Mouse (Mus musculus): ENCODE data around the gene Dynlt1f. TPM values are rescaled to one million over a fixed set of nuclear protein-coding genes. Genes with fewer than 3 reads are reported as not detected.
"Not testable (repeated sequence)": the region's sequence is repeated elsewhere in the genome, so short reads cannot be mapped to it uniquely, and the experiment has no call there.

The Dynlt1f gene
- polyA plus RNA-seq, 1 experiment from 2014 or later: 76.3 TPM

DNA sequence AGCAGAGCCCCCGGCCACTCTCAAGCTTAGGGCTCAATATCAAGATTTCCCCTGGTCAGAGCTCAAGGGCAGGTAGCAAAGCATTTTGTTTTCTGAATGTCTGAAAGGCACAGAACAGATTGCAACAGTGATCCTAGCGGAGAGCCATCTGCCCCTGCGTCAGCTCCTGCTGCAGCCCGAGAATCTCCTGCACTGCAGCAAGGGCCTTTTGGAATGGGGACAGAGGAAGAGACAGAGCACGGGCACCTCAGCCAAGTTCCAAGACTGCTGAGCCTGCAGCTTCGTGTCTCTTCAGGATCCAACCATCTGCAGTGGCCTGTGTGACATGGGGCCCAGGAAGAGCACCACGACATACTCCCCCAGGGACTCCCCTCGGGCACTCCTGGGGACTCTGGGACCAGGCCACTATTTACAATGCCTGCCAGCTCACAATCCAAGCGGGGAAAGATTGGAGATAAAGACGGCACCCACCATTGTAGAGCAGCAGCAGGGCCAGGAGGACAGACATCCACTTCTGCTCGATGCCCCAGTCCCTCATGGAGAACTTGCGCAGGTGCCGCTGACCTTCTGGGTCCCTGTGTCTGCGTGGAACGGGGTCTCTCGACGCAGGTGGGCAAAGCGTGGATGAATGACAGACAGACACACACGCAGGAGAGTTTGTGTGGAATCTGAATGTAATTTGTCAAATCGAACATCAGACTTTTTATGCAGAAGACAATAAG, 34.8 kb downstream of the Dynlt1f start:
- H3K4me3 ChIP-seq (replicated peaks); ATAC-seq (ENCODE audit: insufficient read depth); H3K27me3 ChIP-seq; H3K4me1 ChIP-seq (replicated peaks); H3K27ac ChIP-seq (replicated peaks); H3K9ac ChIP-seq; H3K9me3 ChIP-seq (replicated peaks); H3K4me2 ChIP-seq; H3K36me3 ChIP-seq (replicated peaks): not testable (repeated sequence)
- 66% methylated on average over 18 of the region's 20 CpGs for WGBS (ENCODE audit: insufficient replicate concordance)

DNA sequence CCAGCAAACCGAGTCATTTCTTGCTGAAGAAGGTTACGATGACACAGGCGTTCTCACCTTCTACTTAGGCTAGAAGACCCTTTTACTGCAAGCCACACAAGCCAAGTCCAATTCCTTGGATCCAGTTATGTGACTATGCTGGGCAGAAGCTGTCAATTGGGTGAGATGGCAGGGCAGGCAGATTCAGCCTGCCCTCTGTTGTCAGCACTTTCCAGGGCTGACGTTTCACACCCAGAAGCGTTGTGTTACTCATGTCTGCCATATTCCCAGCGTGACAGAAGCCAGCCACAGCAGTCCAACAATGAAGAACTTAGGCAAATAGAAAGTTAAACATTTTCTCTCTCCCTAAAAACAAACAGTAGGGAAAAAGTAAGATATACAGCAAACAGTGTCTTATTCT, 35.7 kb downstream of the Dynlt1f start:
- not testable (repeated sequence) for H3K9ac ChIP-seq; H3K4me2 ChIP-seq; ATAC-seq (ENCODE audit: insufficient read depth); H3K4me3 ChIP-seq (replicated peaks); H3K9me3 ChIP-seq (replicated peaks); H3K27me3 ChIP-seq; H3K4me1 ChIP-seq (replicated peaks); H3K27ac ChIP-seq (replicated peaks); H3K36me3 ChIP-seq (replicated peaks)
- WGBS (ENCODE audit: insufficient replicate concordance): 68% methylated on average over 6 of the region's 6 CpGs

DNA sequence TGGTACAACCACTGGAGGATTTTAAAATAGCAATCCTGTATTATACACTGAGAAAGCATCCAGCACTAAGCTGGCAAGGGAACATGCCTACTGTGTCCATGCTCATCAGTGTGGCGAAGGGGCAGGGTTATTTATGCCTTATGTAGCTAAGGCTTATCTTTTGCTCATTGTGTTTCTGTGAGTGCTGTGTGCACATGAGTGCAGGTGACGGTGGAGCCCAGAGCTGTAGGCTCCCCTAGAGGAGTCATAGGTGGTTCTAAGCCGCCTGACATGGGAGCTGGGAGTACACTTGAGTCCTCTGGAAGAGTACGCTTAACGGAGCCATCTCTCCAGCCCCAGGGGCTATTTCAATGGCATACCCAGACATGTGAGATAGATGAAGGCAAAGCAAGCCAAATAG, 36.4 kb downstream of the Dynlt1f start:
- H3K4me3 ChIP-seq (replicated peaks); ATAC-seq (ENCODE audit: insufficient read depth); H3K9ac ChIP-seq; H3K4me1 ChIP-seq (replicated peaks); H3K4me2 ChIP-seq; H3K27me3 ChIP-seq; H3K9me3 ChIP-seq (replicated peaks); H3K27ac ChIP-seq (replicated peaks); H3K36me3 ChIP-seq (replicated peaks): not testable (repeated sequence)
- 72% methylated on average over 5 of the region's 5 CpGs for WGBS (ENCODE audit: insufficient replicate concordance)

DNA sequence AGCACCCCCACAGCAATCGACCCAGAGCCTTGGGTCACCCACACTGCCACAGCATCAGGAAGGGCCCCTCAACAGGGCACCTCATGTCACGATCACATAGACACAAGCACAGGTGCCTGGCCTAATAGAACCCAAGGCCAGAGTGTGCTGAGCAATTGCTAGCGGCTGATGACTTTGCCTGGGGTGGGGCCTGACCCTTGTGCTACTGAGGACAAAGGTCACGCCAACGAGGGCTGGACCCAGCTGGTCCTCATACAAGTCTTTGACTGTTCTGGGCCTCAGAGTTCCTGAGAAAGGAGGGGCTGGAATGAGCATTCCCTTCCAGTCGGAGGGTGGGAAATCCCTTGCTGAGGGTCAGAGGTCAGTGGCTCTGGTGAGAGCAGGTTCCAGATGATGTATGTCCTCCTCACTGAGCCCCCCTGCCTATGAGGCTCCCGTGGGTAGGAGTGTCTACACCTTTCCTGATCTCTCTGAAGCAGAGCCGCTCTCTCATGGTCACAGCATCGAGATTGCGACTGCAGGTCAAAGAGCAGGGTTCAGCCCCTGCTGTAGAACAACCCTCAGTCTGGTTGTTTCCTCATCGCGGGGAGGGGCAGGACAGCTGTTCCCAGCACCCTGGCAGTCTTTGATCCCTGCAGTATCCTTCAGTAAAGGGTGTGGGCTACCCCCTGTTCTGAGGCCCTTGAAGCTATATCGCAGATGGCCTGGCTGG, 37.9 kb downstream of the Dynlt1f start:
- H3K27ac ChIP-seq (replicated peaks); H3K4me2 ChIP-seq; H3K4me3 ChIP-seq (replicated peaks); H3K9ac ChIP-seq; H3K27me3 ChIP-seq; H3K4me1 ChIP-seq (replicated peaks); H3K9me3 ChIP-seq (replicated peaks); H3K36me3 ChIP-seq (replicated peaks): not testable (repeated sequence)
- ATAC-seq (ENCODE audit: insufficient read depth): peak; percentile 72
- 40% methylated on average over 7 of the region's 13 CpGs for WGBS (ENCODE audit: insufficient replicate concordance)

DNA sequence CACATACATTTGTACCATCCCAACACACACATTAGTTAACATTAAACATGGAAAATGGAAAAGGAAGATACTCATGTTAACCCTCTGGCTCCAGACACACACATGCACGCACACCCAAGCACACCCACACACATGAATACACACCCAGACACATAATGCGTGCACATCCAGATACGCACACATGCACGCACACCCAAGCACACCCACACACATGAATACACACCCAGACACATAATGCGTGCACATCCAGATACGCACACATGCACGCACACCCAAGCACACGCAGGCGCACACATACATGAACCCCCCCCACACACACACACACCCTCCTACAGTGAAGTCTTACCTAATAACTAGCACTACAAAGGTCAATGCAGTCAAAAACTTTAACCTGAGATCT, 39.0 kb downstream of the Dynlt1f start:
- not testable (repeated sequence) for H3K9ac ChIP-seq; H3K9me3 ChIP-seq (replicated peaks); H3K4me3 ChIP-seq (replicated peaks); ATAC-seq (ENCODE audit: insufficient read depth); H3K4me1 ChIP-seq (replicated peaks); H3K4me2 ChIP-seq; H3K27ac ChIP-seq (replicated peaks); H3K36me3 ChIP-seq (replicated peaks); H3K27me3 ChIP-seq
- 82% methylated on average over 9 of the region's 9 CpGs for WGBS (ENCODE audit: insufficient replicate concordance)

DNA sequence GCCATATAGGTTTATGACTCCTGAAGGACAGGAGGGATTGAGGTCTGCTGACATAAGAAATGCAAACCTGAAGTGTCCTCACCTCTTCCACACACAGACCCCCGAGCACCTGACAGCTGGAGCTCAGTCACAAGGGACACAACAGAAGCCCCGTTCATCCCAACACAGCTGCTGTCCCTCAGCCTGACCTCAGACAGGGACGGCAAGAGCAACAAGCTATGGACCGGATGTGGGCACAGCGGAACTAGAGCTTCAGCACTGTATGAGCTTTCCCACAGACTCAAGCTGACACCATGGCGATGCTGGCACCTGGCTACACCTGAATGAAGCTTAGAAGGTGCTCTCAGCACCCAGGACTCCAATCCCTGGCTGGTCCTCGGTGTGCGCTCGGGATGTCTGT, 41.4 kb downstream of the Dynlt1f start:
- 67% methylated on average over 6 of the region's 9 CpGs for WGBS (ENCODE audit: insufficient replicate concordance)

DNA sequence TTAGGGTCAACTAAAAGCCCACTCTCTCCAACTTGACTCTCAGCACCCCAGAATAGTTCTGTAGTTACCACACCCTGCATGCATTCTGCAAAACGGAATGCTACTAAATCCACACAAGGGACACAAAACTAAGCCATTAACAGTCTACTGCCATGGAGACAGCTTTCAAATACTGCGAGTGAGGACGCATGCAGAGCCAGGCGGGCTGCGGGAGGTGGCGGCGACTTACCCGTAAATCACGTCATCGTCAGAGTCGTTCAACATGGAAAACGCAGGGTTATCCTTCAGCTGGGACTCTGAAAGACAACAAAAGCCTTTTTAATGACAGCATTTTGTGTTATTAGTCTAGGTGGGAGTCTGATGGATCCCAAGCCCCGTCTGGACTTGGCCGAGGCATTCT, 42.2 kb downstream of the Dynlt1f start:
- not testable (repeated sequence) for H3K36me3 ChIP-seq (replicated peaks); H3K27me3 ChIP-seq; ATAC-seq (ENCODE audit: insufficient read depth); H3K9me3 ChIP-seq (replicated peaks); H3K27ac ChIP-seq (replicated peaks); H3K9ac ChIP-seq; H3K4me1 ChIP-seq (replicated peaks); H3K4me3 ChIP-seq (replicated peaks); H3K4me2 ChIP-seq
- WGBS (ENCODE audit: insufficient replicate concordance): 78% methylated on average over 12 of the region's 14 CpGs

More for the DNA sequence above, 41.4 kb downstream of the Dynlt1f start:
- H3K36me3 ChIP-seq (replicated peaks); H3K27me3 ChIP-seq; H3K27ac ChIP-seq (replicated peaks); ATAC-seq (ENCODE audit: insufficient read depth); H3K4me1 ChIP-seq (replicated peaks); H3K9ac ChIP-seq; H3K4me2 ChIP-seq; H3K4me3 ChIP-seq (replicated peaks); H3K9me3 ChIP-seq (replicated peaks): not testable (repeated sequence)

DNA sequence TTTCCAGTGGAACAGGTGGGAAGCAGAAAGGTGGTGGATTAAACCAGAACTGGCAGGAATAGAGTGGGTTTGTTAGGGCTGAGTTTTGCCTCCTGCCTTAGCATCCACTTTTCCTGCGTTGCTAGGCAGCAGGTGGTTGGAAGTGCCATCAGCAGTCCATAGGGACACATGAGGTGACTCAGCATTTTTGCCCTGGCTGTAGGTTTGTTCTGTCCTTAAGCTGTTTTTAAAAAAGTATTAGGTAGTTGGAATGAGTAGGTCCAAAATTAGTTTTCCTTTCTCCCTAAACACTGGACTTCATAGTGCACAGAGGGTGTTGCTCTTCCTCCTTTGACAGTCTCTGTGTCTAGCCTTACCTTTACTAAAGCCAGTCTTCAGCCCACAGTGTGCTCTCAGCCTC, 50.4 kb downstream of the Dynlt1f start:
- H3K9me3 ChIP-seq (replicated peaks); H3K27me3 ChIP-seq; H3K4me2 ChIP-seq; ATAC-seq (ENCODE audit: insufficient read depth); H3K27ac ChIP-seq (replicated peaks); H3K4me1 ChIP-seq (replicated peaks); H3K4me3 ChIP-seq (replicated peaks); H3K36me3 ChIP-seq (replicated peaks); H3K9ac ChIP-seq: not testable (repeated sequence)
- 56% methylated on average over 1 of the region's 1 CpGs for WGBS (ENCODE audit: insufficient replicate concordance)

DNA sequence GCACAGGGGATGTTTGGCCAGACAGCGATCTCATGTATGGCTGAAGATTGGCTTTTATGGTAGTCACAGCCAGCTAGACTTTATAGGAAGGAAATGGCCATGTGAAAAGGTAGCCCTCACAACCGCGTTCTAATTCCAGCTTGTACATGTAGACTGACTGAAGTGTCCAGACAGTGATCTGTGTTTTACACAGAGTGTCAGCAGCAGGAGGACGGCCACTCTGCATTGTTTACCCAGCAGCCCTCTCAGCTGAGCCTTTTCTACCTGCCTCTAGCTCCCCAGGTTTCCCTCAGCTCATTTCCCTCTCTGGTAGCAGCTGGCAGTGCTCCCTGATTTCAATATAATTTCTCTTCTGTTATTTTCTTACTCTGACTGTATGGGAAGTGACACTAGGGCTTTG, 53.5 kb downstream of the Dynlt1f start:
- H3K4me2 ChIP-seq: peak overlapping the region; percentile 47
- not testable (repeated sequence) for H3K9me3 ChIP-seq (replicated peaks); H3K4me1 ChIP-seq (replicated peaks); H3K9ac ChIP-seq; H3K36me3 ChIP-seq (replicated peaks); H3K27me3 ChIP-seq; H3K27ac ChIP-seq (replicated peaks); ATAC-seq (ENCODE audit: insufficient read depth)
- H3K4me3 ChIP-seq (replicated peaks): 0 out of 2 replicates have a peak overlapping the region, but pooled peaks have one; percentile 22
- WGBS (ENCODE audit: insufficient replicate concordance): 1% methylated on average over 3 of the region's 4 CpGs

DNA sequence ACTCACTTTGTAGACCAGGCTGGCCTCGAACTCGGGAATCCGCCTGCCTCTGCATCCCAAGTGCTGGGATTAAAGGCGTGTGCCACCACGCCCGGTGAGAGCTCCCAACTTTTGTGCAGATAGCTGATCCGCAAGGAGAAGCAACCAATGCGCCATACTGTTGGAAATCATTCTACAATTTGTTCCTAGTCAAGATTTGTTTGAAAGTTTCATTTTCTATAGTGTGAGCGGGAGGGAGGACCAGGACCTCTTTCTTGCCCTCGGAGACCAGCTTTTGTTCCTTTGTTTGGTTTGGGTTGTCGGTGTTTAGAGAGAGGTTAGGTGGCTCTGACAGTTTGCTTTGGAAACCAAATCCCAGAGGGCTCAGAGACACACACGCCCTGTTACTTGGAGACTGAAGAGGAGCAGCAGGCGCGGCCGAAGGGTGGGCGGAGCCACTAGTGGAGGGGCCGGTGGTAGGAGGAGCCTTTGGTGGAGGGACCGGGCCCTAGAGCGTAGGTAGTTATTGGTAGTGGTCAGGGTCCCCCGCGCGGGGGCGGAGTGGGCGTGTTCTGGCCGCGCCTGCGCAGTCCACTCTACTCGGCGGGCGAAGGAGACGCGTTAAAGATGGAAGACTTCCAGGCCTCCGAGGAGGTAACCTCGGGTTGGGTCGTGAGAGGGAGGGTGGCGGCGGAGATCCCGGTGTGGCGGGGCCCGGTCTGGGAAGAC, 54.3 kb downstream of the Dynlt1f start, which contains the start of gene Dynlt1c:
Dynlt1c (plus strand) TSS at position 468 of the 708 bp plus-strand sequence.
- WGBS (ENCODE audit: insufficient replicate concordance): 11% methylated on average over 33 of the region's 40 CpGs
- H3K4me1 ChIP-seq (replicated peaks); H3K9me3 ChIP-seq (replicated peaks); H3K9ac ChIP-seq; H3K27me3 ChIP-seq; H3K36me3 ChIP-seq (replicated peaks); H3K27ac ChIP-seq (replicated peaks): not testable (repeated sequence)
- Histone ChIP-seq H3K4me2 (peak within 1 kb of the TSS; percentile 57), H3K4me3 (replicated peaks) (peak within 1 kb of the TSS; percentile 46)
- peak; percentile 94 for ATAC-seq (ENCODE audit: insufficient read depth)

DNA sequence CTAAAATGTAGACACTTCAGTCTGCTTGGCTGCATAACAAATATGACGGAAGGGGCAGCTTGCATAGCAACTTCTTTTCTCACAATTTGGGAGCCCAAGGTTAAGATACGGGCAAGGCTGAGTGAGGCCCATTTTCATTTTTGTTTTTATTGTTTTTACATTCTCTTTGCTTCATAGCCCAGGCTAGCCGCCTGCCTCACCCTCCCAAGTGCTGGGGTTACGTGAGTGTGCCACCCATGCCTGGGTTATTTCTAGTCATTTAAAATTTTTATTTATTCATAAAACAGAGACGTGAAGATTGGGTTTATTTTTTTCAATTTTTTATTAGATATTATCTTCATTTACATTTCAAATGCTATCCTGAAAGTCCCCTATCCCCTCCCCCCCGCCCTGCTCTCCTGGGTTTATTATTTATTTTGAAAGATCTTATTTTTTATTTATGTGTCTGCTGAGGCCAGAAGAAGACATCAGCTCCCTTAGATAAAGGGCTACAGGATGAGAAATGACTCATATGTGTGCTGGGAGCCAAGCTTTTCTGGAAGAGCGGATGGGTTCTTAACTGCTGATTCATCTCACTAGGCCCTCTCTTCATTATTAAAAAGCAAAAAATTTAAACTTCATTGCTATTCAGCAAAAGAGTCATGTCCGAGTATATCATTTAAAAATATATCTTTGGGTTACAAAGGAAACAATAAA, 55.3 kb downstream of the Dynlt1f start:
- H3K4me3 ChIP-seq (replicated peaks); H3K27ac ChIP-seq (replicated peaks); H3K4me2 ChIP-seq; H3K9me3 ChIP-seq (replicated peaks); H3K27me3 ChIP-seq; H3K9ac ChIP-seq; ATAC-seq (ENCODE audit: insufficient read depth); H3K36me3 ChIP-seq (replicated peaks); H3K4me1 ChIP-seq (replicated peaks): not testable (repeated sequence)
- 77% methylated on average over 7 of the region's 8 CpGs for WGBS (ENCODE audit: insufficient replicate concordance)
